Mouse (Mus musculus): ENCODE measurements around the gene Kncn. TPM values are rescaled to one million over a fixed set of nuclear protein-coding genes. Genes with fewer than 3 reads are reported as not detected.

Kncn gene
- polyA plus RNA-seq (2015; fragmentation: Nextera tagmentation; extraction: Ambion mirVana): not detected in 2 replicates

- Histone ChIP-seq H3K9ac (ENCODE audit: low read length) (no peak within 1 kb of the TSS), H3K36me3 (ENCODE audit: control insufficient read depth, insufficient read depth, low read length) (no peaks in the 10 kb centered on the region), H3K27ac (ENCODE audit: low read length) (no peak within 1 kb of the TSS), H3K4me3 (replicated peaks; ENCODE audit: low read length) (no peak within 1 kb of the TSS), H3K9me3 (replicated peaks; ENCODE audit: control insufficient read depth, low read length) (no peaks in the 10 kb centered on the region), H3K4me1 (ENCODE audit: control insufficient read depth, insufficient read depth, low read length) (no peaks in the 10 kb centered on the region), H3K4me2 (ENCODE audit: low read depth, low read length) (no peak within 1 kb of the TSS), H3K27me3 (ENCODE audit: control insufficient read depth, insufficient read depth, low read length) (no peaks in the 10 kb centered on the region)
- no peak for ATAC-seq (ENCODE audit: insufficient read depth, low FRiP score)
- WGBS: 69% methylated on average over 6 of the region's 6 CpGs
These were observed at the start of gene Kncn for GRCm38 (mm10) chr4:115884022-115884421. Gene Kncn, plus strand, starts transcription at chr4:115884400.

- Histone ChIP-seq H3K27me3 (ENCODE audit: control insufficient read depth, insufficient read depth, low read length) (no peaks in the 10 kb centered on the region), H3K4me1 (ENCODE audit: control insufficient read depth, insufficient read depth, low read length) (peaks cover 8% of the 10 kb centered on the region), H3K9me3 (replicated peaks; ENCODE audit: control insufficient read depth, low read length) (no peaks in the 10 kb centered on the region), H3K9ac (ENCODE audit: low read length) (no peak overlapping the region), H3K4me2 (ENCODE audit: low read depth, low read length) (no peak overlapping the region), H3K36me3 (ENCODE audit: control insufficient read depth, insufficient read depth, low read length) (no peaks in the 10 kb centered on the region; the same call in 1 of the 2 replicates), H3K27ac (ENCODE audit: low read length) (no peak overlapping the region), H3K4me3 (replicated peaks; ENCODE audit: low read length) (no peak overlapping the region)
- WGBS: 71% methylated on average over 2 of the region's 2 CpGs
- ATAC-seq (ENCODE audit: insufficient read depth, low FRiP score): no peak
These were observed 48.6 kb upstream of the Kncn start for GRCm38 (mm10) chr4:115835576-115835975.

GRCm38 (mm10) chr4:115838196-115838595 lies 46.0 kb upstream of the Kncn start:
- H3K4me2 ChIP-seq (ENCODE audit: low read depth, low read length): peak overlapping the region; percentile 71
- H3K9me3 ChIP-seq (replicated peaks; ENCODE audit: control insufficient read depth, low read length): no peaks in the 10 kb centered on the region
- no peak for ATAC-seq (ENCODE audit: insufficient read depth, low FRiP score)
- peak overlapping the region; percentile 3; the same call in 1 of the 2 replicates for H3K9ac ChIP-seq (ENCODE audit: low read length)
- no peak overlapping the region for H3K27ac ChIP-seq (ENCODE audit: low read length)
- H3K4me1 ChIP-seq (ENCODE audit: control insufficient read depth, insufficient read depth, low read length): peaks cover 8% of the 10 kb centered on the region
- peak overlapping the region; percentile 87 for H3K4me3 ChIP-seq (replicated peaks; ENCODE audit: low read length)
- no peaks in the 10 kb centered on the region for H3K27me3 ChIP-seq (ENCODE audit: control insufficient read depth, insufficient read depth, low read length)
- H3K36me3 ChIP-seq (ENCODE audit: control insufficient read depth, insufficient read depth, low read length): no peaks in the 10 kb centered on the region; the same call in 1 of the 2 replicates
- 75% methylated on average over 4 of the region's 4 CpGs for WGBS

- Histone ChIP-seq H3K36me3 (ENCODE audit: control insufficient read depth, insufficient read depth, low read length) (no peaks in the 10 kb centered on the region; the same call in 1 of the 2 replicates), H3K4me1 (ENCODE audit: control insufficient read depth, insufficient read depth, low read length) (peaks cover 8% of the 10 kb centered on the region), H3K9me3 (replicated peaks; ENCODE audit: control insufficient read depth, low read length) (no peaks in the 10 kb centered on the region), H3K4me2 (ENCODE audit: low read depth, low read length) (peak within 1 kb of the TSS; percentile 71), H3K27me3 (ENCODE audit: control insufficient read depth, insufficient read depth, low read length) (no peaks in the 10 kb centered on the region), H3K27ac (ENCODE audit: low read length) (peak within 1 kb of the TSS; percentile 74), H3K4me3 (replicated peaks; ENCODE audit: low read length) (peak within 1 kb of the TSS; percentile 87), H3K9ac (ENCODE audit: low read length) (peak within 1 kb of the TSS; percentile 89)
- peak; percentile 96 for ATAC-seq (ENCODE audit: insufficient read depth, low FRiP score)
- 2% methylated on average over 51 of the region's 51 CpGs for whole genome bisulfite sequencing
These were observed 45.2 kb upstream of the Kncn start, which contains the start of gene Mknk1 for GRCm38 (mm10) chr4:115838696-115839641. Gene Mknk1, plus strand, starts transcription at chr4:115839198.

- no peaks in the 10 kb centered on the region for H3K9me3 ChIP-seq (replicated peaks; ENCODE audit: control insufficient read depth, low read length)
- no peak overlapping the region for H3K27ac ChIP-seq (ENCODE audit: low read length)
- 43% methylated on average over 4 of the region's 4 CpGs for WGBS
- ATAC-seq (ENCODE audit: insufficient read depth, low FRiP score): no peak
- peak overlapping the region; percentile 89; the same call in 1 of the 2 replicates for H3K9ac ChIP-seq (ENCODE audit: low read length)
- H3K27me3 ChIP-seq (ENCODE audit: control insufficient read depth, insufficient read depth, low read length): no peaks in the 10 kb centered on the region
- H3K4me3 ChIP-seq (replicated peaks; ENCODE audit: low read length): peak overlapping the region; percentile 87
- no peaks in the 10 kb centered on the region for H3K36me3 ChIP-seq (ENCODE audit: control insufficient read depth, insufficient read depth, low read length)
- peaks cover 8% of the 10 kb centered on the region for H3K4me1 ChIP-seq (ENCODE audit: control insufficient read depth, insufficient read depth, low read length)
- H3K4me2 ChIP-seq (ENCODE audit: low read depth, low read length): peak overlapping the region; percentile 71
These were observed 44.2 kb upstream of the Kncn start for GRCm38 (mm10) chr4:115839956-115840355.

GRCm38 (mm10) chr4:115840842-115841241 lies 43.4 kb upstream of the Kncn start:
- Histone ChIP-seq H3K9ac (ENCODE audit: low read length) (no peak overlapping the region), H3K27me3 (ENCODE audit: control insufficient read depth, insufficient read depth, low read length) (no peaks in the 10 kb centered on the region), H3K9me3 (replicated peaks; ENCODE audit: control insufficient read depth, low read length) (no peaks in the 10 kb centered on the region), H3K36me3 (ENCODE audit: control insufficient read depth, insufficient read depth, low read length) (no peaks in the 10 kb centered on the region), H3K4me2 (ENCODE audit: low read depth, low read length) (no peak overlapping the region), H3K27ac (ENCODE audit: low read length) (no peak overlapping the region), H3K4me1 (ENCODE audit: control insufficient read depth, insufficient read depth, low read length) (peaks cover 8% of the 10 kb centered on the region), H3K4me3 (replicated peaks; ENCODE audit: low read length) (no peak overlapping the region)
- WGBS: 89% methylated on average over 4 of the region's 4 CpGs
- no peak for ATAC-seq (ENCODE audit: insufficient read depth, low FRiP score)

GRCm38 (mm10) chr4:115846656-115847055 lies 37.5 kb upstream of the Kncn start:
- no peaks in the 10 kb centered on the region; the same call in 1 of the 2 replicates for H3K36me3 ChIP-seq (ENCODE audit: control insufficient read depth, insufficient read depth, low read length)
- H3K27me3 ChIP-seq (ENCODE audit: control insufficient read depth, insufficient read depth, low read length): no peaks in the 10 kb centered on the region
- no peak for ATAC-seq (ENCODE audit: insufficient read depth, low FRiP score)
- H3K4me3 ChIP-seq (replicated peaks; ENCODE audit: low read length): no peak overlapping the region
- H3K9ac ChIP-seq (ENCODE audit: low read length): no peak overlapping the region
- no peaks in the 10 kb centered on the region for H3K9me3 ChIP-seq (replicated peaks; ENCODE audit: control insufficient read depth, low read length)
- H3K4me2 ChIP-seq (ENCODE audit: low read depth, low read length): no peak overlapping the region
- 64% methylated on average over 2 of the region's 2 CpGs for WGBS
- H3K4me1 ChIP-seq (ENCODE audit: control insufficient read depth, insufficient read depth, low read length): peaks cover 19% of the 10 kb centered on the region
- H3K27ac ChIP-seq (ENCODE audit: low read length): no peak overlapping the region

GRCm38 (mm10) chr4:115847377-115847776 lies 36.8 kb upstream of the Kncn start:
- Histone ChIP-seq H3K4me2 (ENCODE audit: low read depth, low read length) (no peak overlapping the region), H3K9ac (ENCODE audit: low read length) (no peak overlapping the region), H3K4me3 (replicated peaks; ENCODE audit: low read length) (no peak overlapping the region), H3K9me3 (replicated peaks; ENCODE audit: control insufficient read depth, low read length) (no peaks in the 10 kb centered on the region), H3K4me1 (ENCODE audit: control insufficient read depth, insufficient read depth, low read length) (peaks cover 19% of the 10 kb centered on the region), H3K27ac (ENCODE audit: low read length) (peak overlapping the region; percentile 49; the same call in 1 of the 2 replicates), H3K27me3 (ENCODE audit: control insufficient read depth, insufficient read depth, low read length) (no peaks in the 10 kb centered on the region), H3K36me3 (ENCODE audit: control insufficient read depth, insufficient read depth, low read length) (no peaks in the 10 kb centered on the region; the same call in 1 of the 2 replicates)
- no peak for ATAC-seq (ENCODE audit: insufficient read depth, low FRiP score)
- whole genome bisulfite sequencing: 38% methylated on average over 5 of the region's 5 CpGs

- Histone ChIP-seq H3K27ac (ENCODE audit: low read length) (peak overlapping the region; percentile 49; the same call in 1 of the 2 replicates), H3K27me3 (ENCODE audit: control insufficient read depth, insufficient read depth, low read length) (no peaks in the 10 kb centered on the region), H3K9me3 (replicated peaks; ENCODE audit: control insufficient read depth, low read length) (no peaks in the 10 kb centered on the region), H3K9ac (ENCODE audit: low read length) (no peak overlapping the region), H3K4me1 (ENCODE audit: control insufficient read depth, insufficient read depth, low read length) (peaks cover 19% of the 10 kb centered on the region), H3K4me3 (replicated peaks; ENCODE audit: low read length) (no peak overlapping the region), H3K36me3 (ENCODE audit: control insufficient read depth, insufficient read depth, low read length) (no peaks in the 10 kb centered on the region; the same call in 1 of the 2 replicates), H3K4me2 (ENCODE audit: low read depth, low read length) (no peak overlapping the region)
- no peak for ATAC-seq (ENCODE audit: insufficient read depth, low FRiP score)
- 96% methylated on average over 1 of the region's 1 CpGs for WGBS
These were observed 36.1 kb upstream of the Kncn start for GRCm38 (mm10) chr4:115848083-115848482.

Measured in stomach, embryonic 16.5 days (tissue).